Mouse (Mus musculus): ENCODE data around the gene Gcnt4.

Gene Gcnt4

GRCm38 (mm10) chr13:96951880-96952279 is 27.4 kb downstream of the Gcnt4 start:
- DNase-seq: no peak

- DNase-seq: no peak
Observed at GRCm38 (mm10) chr13:96956466-96956865, 32.0 kb downstream of the Gcnt4 start.

GRCm38 (mm10) chr13:96960019-96960418 is 35.5 kb downstream of the Gcnt4 start:
- DNase-seq: no peak

DNA sequence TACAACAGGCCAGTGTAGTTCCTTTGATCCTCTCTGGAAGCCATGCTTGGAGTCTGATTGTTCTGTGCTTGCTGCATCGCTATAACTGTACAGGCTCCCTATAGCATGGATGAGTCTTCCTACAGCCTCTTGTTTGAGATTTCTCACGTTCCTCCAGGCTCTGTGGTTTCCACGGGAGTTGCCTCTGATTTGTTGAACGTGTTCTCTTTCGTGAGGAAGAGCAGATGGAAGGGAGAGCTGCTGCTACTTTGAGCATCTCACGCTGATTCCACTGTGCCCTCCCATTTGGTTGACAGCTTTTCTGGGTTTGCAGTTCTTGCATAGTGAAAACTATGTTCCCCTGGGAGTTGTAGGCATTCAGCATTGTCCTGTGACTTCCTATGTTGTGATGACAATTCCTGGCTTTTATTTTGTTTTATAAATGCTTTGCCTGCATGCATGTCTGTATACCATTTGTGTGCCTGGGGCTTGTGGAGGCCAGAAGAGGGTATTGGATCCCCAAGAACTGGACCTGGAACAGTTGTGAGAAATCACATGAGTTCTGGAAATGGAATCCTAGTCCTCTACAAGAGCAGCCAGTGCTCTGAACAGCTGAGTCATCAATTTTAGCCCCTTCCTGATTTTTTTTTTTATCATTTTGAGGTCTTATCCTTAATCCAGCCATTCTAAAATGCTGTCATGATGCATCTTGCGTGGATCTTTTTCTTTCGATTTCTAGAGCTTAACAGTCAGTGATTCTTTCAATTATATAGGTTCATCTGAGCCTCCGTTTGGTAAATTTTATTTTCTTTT is 37.1 kb downstream of the Gcnt4 start:
- no peak for DNase-seq

DNA sequence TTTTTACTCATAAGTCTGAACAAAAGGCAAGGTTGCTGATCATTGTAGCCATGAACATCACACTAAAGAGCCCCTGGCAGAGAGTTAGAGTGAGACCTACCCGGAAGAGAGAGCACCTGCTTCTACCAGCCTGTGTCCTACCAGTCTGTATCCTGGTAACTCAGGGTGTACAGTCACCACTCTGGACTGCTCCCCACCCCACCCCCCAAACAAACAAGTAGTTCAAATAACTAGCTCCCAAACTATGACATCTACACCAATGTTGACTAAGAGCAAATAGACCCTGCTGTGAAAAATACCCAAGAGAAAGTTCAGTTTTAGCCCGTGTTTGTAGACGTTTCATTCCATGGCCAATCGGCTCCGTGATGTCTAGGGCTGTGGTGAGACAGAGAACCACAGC is 38.3 kb downstream of the Gcnt4 start:
- DNase-seq: no peak

- no peak for DNase-seq
Observed at GRCm38 (mm10) chr13:96964981-96965380, 40.5 kb downstream of the Gcnt4 start.

DNA sequence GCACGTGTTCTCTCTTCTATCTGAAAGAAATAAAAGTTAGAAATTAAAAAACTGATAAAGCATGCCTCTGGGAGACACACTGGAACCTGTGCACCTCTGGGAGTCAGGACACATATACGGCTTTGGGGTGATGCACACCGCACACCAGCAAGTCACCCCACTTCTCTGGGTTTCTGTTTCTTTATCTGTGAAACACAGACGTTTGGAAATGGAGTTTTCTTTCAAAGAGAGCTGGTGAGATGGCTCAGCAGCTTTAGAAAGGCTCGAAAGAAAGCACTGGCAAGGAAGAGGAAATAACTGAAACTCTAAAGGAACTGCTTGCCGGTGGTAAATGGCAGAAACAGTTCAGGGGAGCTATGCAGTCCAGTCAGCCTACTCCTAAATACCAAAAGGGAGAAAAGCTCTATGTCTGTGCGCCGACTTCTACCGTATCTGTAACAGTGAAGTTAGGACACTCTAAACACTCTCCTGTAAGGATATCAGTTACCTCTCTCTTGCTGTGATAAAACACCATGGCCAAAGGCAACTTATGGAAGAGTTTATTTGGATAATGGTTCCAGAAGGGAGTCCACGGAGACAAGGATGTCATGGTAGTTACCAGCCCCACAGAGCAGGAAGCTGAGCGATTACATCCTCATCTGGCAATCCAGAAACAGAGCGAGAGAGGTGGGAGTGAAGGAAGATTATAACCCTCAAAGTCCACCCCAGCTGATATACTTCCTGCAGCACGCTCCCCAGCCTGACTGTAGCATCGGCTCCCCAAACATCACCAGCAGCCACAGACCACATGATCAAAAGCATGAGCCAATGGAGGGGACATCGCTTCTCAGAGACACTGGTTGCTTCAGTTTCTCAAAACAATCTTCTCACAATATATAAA is 42.0 kb downstream of the Gcnt4 start:
- DNase-seq: no peak

DNA sequence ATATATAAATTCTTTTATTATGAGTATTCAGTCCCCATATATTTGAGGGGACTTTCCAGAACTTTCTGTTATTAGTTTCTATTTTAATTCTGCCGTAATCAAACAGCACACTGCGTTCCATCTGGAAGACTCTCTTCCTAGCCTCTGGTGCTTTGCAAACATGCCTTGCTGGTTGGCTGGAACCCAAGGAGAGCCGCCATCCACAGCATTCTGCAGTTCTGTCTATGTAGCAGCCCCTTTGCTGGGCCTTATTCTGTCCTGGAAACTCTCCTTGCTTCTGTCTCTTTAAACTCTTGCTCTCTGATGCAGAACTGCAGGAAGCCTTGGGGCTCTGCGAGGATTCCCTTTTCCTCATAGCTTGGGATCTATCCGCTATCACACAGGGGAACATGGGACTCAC is 42.6 kb downstream of the Gcnt4 start:
- no peak for DNase-seq

DNA sequence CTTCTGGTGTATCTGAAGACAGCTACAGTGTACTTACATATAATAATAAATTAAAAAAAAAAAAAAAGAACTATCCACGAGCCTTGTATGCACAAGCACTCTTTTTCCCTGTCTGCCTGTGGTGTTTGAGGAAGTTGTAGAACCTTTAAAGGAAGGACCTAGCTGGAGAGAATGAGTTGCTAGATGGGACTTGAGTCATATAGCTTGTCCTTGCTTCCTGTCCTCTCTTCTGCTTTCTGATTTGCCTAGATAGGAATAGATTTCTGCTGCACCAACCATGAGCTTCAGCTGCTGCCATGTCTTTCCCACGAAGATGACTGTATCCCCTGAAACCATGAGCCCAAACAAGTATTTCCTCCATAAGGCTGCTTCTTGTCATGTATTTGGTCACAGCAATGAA is 43.3 kb downstream of the Gcnt4 start:
- no peak for DNase-seq

DNA sequence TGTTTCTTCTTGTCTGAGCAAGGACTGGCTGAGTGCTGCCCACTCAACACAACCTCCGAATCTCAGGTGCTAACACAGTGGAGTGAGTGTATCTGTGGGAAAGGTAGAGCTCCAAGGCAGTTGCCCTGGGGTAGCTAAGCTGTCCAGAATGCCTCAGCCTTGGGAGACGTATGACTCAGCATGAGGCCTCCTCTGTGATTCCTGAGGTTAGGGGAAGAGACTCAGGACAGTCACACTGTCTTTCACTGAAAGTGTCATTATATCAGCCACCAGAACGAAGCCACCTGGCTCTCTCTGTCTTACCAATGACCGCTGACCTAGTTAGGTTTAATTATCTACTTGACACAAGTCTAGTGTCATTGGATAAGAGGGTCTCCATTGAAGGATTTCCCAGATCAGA is 46.6 kb downstream of the Gcnt4 start:
- DNase-seq: no peak

DNA sequence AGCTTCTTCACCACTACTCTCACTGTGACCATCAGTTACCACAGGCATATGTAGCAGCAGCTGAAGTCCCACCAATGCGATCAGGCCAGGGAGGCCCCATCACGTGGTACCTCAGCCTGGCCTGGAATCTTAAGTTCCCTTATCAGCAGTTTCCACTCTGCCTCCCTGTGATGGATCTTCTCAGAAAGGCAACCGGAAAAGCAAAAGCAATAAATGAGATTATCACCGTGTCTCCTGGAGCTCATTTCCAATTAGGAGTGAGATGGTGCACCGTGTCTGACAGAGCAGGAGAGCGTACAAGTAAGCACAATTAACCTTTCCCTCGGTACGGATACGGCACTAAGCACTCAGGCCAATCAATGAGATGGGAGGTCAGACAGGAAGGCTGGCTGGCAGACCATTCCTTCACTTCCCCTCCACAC is 47.4 kb downstream of the Gcnt4 start:
- DNase-seq: no peak

- no peak for DNase-seq
Observed at GRCm38 (mm10) chr13:96973318-96973717, 48.8 kb downstream of the Gcnt4 start.

GRCm38 (mm10) chr13:96976986-96977595 is 52.6 kb downstream of the Gcnt4 start:
- DNase-seq: no peak

DNA sequence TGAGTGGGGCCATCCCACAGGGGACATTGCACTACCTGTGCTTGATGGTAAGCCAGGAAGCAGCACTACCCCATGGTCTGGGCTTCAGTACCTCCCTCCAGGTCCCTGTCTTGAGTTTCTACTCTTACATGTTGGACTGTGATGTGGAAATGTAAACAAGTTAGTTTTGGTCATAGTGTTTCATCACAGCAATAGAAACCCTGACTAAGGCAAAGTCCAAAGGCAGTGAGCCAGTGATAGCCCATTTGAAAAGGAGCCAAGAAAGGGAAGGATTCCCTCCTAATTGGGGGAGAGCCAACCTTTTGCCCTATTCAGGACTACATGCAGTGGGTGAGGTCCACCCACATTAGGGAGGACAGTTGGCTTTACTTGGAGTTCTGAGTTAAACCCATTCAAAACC is 56.1 kb downstream of the Gcnt4 start:
- DNase-seq: no peak

- no peak for DNase-seq
Observed at GRCm38 (mm10) chr13:96983251-96984126, 59.0 kb downstream of the Gcnt4 start.

- DNase-seq: no peak
Observed at GRCm38 (mm10) chr13:96984688-96985087, 60.2 kb downstream of the Gcnt4 start.

- DNase-seq: no peak
Observed at GRCm38 (mm10) chr13:96985599-96986275, 61.2 kb downstream of the Gcnt4 start.

DNA sequence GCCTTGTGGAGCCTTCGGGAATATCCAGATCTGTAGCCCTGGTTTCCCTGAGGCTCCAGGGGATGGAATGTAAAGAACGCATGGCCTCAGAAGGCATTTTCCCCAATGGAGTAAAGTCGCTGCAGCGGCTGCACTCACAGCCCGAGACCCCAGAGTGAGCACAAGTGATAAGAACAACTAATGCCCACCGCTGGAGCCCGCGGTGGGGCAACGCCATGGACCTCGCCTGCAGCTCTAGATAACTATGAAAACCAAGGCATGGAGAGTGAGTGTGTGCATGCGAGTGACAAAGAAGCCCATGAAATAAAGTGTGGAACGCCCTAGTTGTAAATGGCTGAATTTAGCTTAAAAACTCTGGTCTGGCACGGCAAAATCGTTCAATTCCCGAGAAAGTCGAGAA is 64.6 kb downstream of the Gcnt4 start:
- DNase-seq: no peak

GRCm38 (mm10) chr13:96990045-96990444 is 65.6 kb downstream of the Gcnt4 start:
- no peak for DNase-seq

DNA sequence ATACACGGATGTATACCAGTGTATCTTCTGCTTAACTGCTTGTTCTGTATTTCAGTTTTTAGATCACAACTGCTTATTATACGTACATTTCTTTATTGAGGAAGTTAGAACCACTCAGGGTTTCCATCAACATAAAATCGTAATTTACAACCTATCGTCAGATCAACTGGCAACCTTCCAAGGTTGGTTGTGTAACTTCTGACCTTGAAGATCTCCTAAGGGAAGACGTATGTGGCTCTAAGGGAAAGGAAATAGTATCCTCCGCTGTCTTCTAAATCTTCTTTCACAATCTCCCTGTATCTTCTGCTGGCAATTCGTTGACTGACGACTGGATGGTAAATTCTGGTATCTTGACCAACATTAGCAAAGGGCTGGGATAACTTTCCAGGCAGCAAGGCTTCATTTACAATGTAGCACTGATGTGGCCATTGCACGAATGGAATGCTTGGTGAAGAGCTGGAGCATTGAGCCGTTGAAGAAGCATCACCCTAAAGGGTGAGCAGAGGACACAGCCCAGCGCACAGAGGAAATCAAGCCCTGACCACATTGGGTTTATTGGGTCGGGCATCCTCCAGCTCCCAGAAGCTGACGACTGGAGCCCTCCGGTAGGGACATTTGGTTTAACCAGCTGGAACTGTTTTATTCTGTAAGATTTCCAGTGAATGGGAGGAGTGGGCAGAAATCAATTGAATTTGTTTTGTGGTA is 66.2 kb downstream of the Gcnt4 start:
- DNase-seq: no peak

GRCm38 (mm10) chr13:96993291-96993989 is 69.0 kb downstream of the Gcnt4 start:
- no peak for DNase-seq
